In genomic region chr5:16028881-16029280, GRCm38 (mm10) we compare ENCODE assay signal across 17 mouse cellular contexts.
"Had no signal": no experiment of that assay in that cellular context is flagged by ENCODE, and none has a peak within 500 bp of the region (broad histone marks: within the 10 kb centered on the region; RNA-seq: fewer than 3 reads in every experiment).

No protein-coding gene starts in this region.

- H3K4me1 ChIP-seq: liver, embryonic 13.5 days; stomach, embryonic 15.5 days had no signal

- H3K4me2 ChIP-seq: liver, embryonic 13.5 days; neural tube, embryonic 13.5 days; stomach, embryonic 15.5 days had no signal

- H3K9me3 ChIP-seq: liver, embryonic 13.5 days; neural tube, embryonic 13.5 days; stomach, embryonic 15.5 days had no signal

- H3K27ac ChIP-seq: kidney, postnatal 0 days; layer of hippocampus, adult 2 months; liver, embryonic 13.5 days; stomach, embryonic 15.5 days had no signal

- ATAC-seq: intestine, postnatal 0 days had no signal

- DNase-seq: kidney, adult 2 months; kidney, postnatal 25 days; layer of hippocampus, adult 9-11 months; liver, embryonic 13.5 days; lung, adult 2 months; lung, postnatal 14 days; lung, postnatal 4 days; retina, postnatal 1 day; right cerebral cortex, postnatal 25 days; spleen, adult 18-20 months; thymus, postnatal 25 days had no signal

- H3K36me3 ChIP-seq: liver, embryonic 13.5 days; neural tube, embryonic 13.5 days; stomach, embryonic 15.5 days had no signal

- H3K9ac ChIP-seq: liver, embryonic 13.5 days; neural tube, embryonic 13.5 days; stomach, embryonic 15.5 days had no signal

- H3K4me3 ChIP-seq: layer of hippocampus, adult 2 months; liver, embryonic 13.5 days; myocyte; neural tube, embryonic 13.5 days; stomach, embryonic 15.5 days had no signal

- H3K27me3 ChIP-seq: liver, embryonic 13.5 days; neural tube, embryonic 13.5 days; stomach, embryonic 15.5 days had no signal
